Mouse (Mus musculus) kidney, adult 2 months (tissue): Measurements from ENCODE around the gene Trmt61a. TPM values are rescaled to one million over a fixed set of nuclear protein-coding genes. Genes with fewer than 3 reads are reported as not detected.
"Not testable (repeated sequence)": the region's sequence is repeated elsewhere in the genome, so short reads cannot be mapped to it uniquely, and the experiment has no call there.

ENCODE experiments used
- DNase-seq: peaks from one replicate; pipeline ENCODE4 v3.0.0; 2021
- H3K27ac ChIP-seq: fragments of 200-500 bp; 2 replicates; pipeline ENCODE4 v1.5.1; 2012; ENCODE audit warnings: low read depth, low read length, control low read depth, inconsistent platforms; ENCODE audit not compliant: insufficient read depth
- H3K27me3 ChIP-seq: fragments of 200-500 bp; replicated peaks from 2 replicates; pipeline ENCODE4 v1.6.1; 2012; ENCODE audit warnings: mild to moderate bottlenecking, moderate library complexity, low read length, inconsistent platforms; ENCODE audit not compliant: control insufficient read depth, insufficient read depth
- H3K36me3 ChIP-seq: fragments of 200-500 bp; 2 replicates; pipeline ENCODE4 v1.6.1; 2012; ENCODE audit warnings: mild to moderate bottlenecking, moderate library complexity, low read length, inconsistent platforms; ENCODE audit not compliant: control insufficient read depth, insufficient read depth
- H3K4me1 ChIP-seq: fragments of 200-500 bp; 2 replicates; pipeline ENCODE4 v1.6.1; 2011; ENCODE audit warnings: low read length; ENCODE audit not compliant: control insufficient read depth, insufficient read depth
- H3K4me3 ChIP-seq: fragments of 200-500 bp; 2 replicates; pipeline ENCODE4 v1.5.1; 2011; ENCODE audit warnings: mild to moderate bottlenecking, low read depth, low read length, control low read depth; ENCODE audit not compliant: insufficient read depth
- CTCF ChIP-seq: fragments of 200-500 bp; conservative IDR thresholded peaks from 2 replicates; pipeline ENCODE4 v1.5.1; 2011; ENCODE audit warnings: low read depth, mild to moderate bottlenecking, control low read depth, low read length, moderate library complexity, mixed read lengths; ENCODE audit not compliant: insufficient read depth, insufficient read length
- POLR2A ChIP-seq: fragments of 200-500 bp; IDR thresholded peaks from one replicate; pipeline ENCODE4 v1.6.1; 2011; ENCODE audit warnings: low read depth, low read length, control low read depth
- WGBS: fragments of 180-500 bp; shearing (Covaris S2); methylation state at CpG from one replicate; pipeline ENCODE4 v1.1.7; 2018; 5-methylcytosine and 5-hydroxymethylcytosine counted together
- polyA plus RNA-seq: library from polyadenylated mRNA; depleted of rRNA; stranded (reverse); fragments of >200 nt; gene quantifications from 2 replicates; pipeline ENCODE4 v1.2.3, GENCODE M21; 2012

Trmt61a gene
- polyA plus RNA-seq, 1 experiment = 12.4 TPM

GRCm38 (mm10) chr12:111712476-111712875 lies 34.6 kb downstream of the Trmt61a start:
- no peaks in the 10 kb centered on the region for H3K27me3 ChIP-seq
- DNase-seq = no peak
- H3K4me1 ChIP-seq = peaks cover 11% of the 10 kb centered on the region; the same call in 1 of the 2 replicates
- no peak for TF ChIP-seq POLR2A
- peaks cover 2% of the 10 kb centered on the region; the same call in 1 of the 2 replicates for H3K36me3 ChIP-seq
- peak overlapping the region; percentile 62; the same call in 1 of the 2 replicates for H3K27ac ChIP-seq
- H3K4me3 ChIP-seq = peak overlapping the region; percentile 87
- WGBS = under 1% methylated on average over 32 of the region's 33 CpGs

DNA sequence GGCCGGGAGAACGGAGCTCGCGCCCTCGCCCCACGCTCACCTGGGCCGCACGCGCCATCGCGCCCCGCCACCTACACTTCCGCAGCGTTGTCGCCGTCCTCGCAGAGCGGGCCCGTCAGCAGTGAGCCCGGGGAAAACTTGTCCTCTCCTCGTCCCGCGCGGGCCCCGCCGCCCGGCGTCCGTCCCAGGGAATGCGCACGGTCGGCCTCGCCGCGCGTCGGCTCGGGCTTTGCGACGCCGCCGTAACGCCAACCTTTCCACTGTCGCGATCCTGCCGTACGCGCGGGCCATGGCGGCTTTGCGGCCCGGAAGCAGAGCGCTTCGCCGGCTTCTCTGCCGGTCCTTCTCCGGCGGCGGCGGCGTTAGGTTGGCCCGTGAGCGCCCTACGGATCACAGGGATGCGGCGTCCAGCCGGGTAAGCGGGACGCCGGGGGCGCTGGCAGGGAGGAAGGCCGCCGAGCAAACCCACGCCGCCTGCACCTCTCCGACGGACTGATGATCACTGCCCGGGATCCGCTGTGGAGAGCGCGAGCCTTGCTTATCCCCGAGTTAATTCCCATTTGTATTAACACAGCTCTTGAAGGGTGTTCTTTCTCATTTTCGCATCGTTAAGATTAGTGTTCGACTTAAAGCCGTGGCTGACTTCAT lies 35.2 kb downstream of the Trmt61a start, which contains the start of the genes Bag5 and Apopt1:
Gene Bag5, minus strand, starts transcription at position 254 of the 648 bp plus-strand sequence.
Gene Apopt1, plus strand, starts transcription at position 258 of the 648 bp plus-strand sequence.
- DNase-seq = peak; percentile 95
- H3K4me1 ChIP-seq = peaks cover 11% of the 10 kb centered on the region; the same call in 1 of the 2 replicates
- no peaks in the 10 kb centered on the region for H3K27me3 ChIP-seq
- H3K4me3 ChIP-seq = peak within 1 kb of the TSS; percentile 87
- peaks cover 2% of the 10 kb centered on the region; the same call in 1 of the 2 replicates for H3K36me3 ChIP-seq
- peak within 1 kb of the TSS; percentile 62 for H3K27ac ChIP-seq
- WGBS = under 1% methylated on average over 85 of the region's 86 CpGs
- TF ChIP-seq POLR2A (no peak), CTCF (no peak)

DNA sequence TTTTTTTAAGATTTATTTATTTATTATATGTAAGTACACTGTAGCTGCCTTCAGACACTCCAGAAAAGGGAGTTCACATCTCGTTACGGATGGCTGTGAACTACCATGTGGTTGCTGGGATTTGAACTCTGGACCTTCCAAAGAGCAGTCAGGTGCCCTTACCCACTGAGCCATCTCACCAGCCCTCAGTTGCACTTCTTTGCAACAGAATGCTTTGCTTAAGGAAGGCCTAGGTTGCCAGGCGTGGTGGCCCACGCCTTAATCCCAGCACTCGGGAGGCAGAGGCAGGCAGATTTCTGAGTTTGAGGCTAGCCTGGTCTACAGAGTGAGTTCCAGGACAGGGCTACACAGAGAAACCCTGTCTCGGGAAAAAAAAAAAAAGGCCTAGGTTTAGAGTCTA lies 36.0 kb downstream of the Trmt61a start:
- Histone ChIP-seq H3K4me1 (peaks cover 11% of the 10 kb centered on the region; the same call in 1 of the 2 replicates), H3K4me3 (peak overlapping the region; percentile 4; the same call in 1 of the 2 replicates)
- peak; percentile 39 for DNase-seq
- H3K27ac ChIP-seq, H3K36me3 ChIP-seq, H3K27me3 ChIP-seq: not testable (repeated sequence)
- WGBS = 52% methylated on average over 6 of the region's 6 CpGs

GRCm38 (mm10) chr12:111716505-111716904 lies 38.6 kb downstream of the Trmt61a start:
- 97% methylated on average over 7 of the region's 7 CpGs for WGBS
- Histone ChIP-seq H3K4me1 (peaks cover 11% of the 10 kb centered on the region; the same call in 1 of the 2 replicates), H3K36me3 (no peaks in the 10 kb centered on the region), H3K27ac (no peak overlapping the region), H3K4me3 (no peak overlapping the region), H3K27me3 (no peaks in the 10 kb centered on the region)
- no peak for DNase-seq
- TF ChIP-seq POLR2A = no peak
- TF ChIP-seq CTCF = no peak

DNA sequence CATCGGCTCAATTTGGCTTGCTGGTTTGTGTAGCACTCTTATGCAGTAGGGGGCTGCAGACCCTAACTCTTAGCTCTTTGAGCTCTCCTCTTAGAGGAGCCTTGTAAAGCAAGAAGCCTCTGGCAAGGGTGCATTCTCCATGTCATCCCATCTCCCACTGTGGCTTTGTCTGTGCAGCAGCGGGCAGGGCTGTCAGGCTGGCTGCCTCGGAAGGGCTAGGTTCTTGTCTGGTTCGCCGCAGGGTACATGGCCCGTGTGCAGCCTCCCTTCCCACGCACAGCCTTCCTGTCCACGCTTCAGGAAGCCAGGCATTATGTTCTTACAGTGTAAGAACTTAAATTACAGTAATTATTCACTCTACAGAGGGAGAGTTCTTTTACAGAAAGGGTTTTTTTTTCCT lies 40.8 kb downstream of the Trmt61a start:
- TF ChIP-seq POLR2A (no peak), CTCF (no peak)
- Histone ChIP-seq H3K27me3 (no peaks in the 10 kb centered on the region), H3K4me3 (no peak overlapping the region), H3K27ac (no peak overlapping the region), H3K4me1 (peaks cover 5% of the 10 kb centered on the region; the same call in 1 of the 2 replicates), H3K36me3 (peaks cover 2% of the 10 kb centered on the region; the same call in 1 of the 2 replicates)
- DNase-seq = no peak
- 35% methylated on average over 8 of the region's 8 CpGs for WGBS

- Histone ChIP-seq H3K27ac (no peak overlapping the region), H3K4me3 (no peak overlapping the region), H3K4me1 (no peaks in the 10 kb centered on the region), H3K36me3 (peaks cover 2% of the 10 kb centered on the region; the same call in 1 of the 2 replicates), H3K27me3 (no peaks in the 10 kb centered on the region)
- TF ChIP-seq POLR2A (no peak), CTCF (no peak)
- no peak for DNase-seq
- 89% methylated on average over 4 of the region's 4 CpGs for WGBS
Measured at GRCm38 (mm10) chr12:111720222-111720621, 42.3 kb downstream of the Trmt61a start.

DNA sequence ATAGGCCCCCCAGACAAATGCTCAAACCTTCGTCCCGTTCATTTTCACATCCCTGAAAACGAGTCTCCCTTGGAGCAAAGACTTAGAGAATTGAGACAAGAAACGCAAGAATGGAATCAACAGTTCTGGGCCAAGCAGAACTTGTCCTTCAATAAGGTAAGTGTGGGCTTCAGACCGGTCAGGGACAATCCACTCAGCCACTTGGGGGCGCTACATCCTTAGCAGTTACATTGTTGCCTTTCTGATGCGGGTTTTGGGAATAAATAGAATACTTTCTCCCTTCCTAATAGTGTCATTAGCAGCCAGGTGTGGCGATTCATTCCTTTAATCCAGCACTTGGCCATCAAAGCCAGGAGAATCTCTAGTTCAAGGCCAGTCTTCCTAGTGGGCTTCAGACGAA lies 44.7 kb downstream of the Trmt61a start:
- no peaks in the 10 kb centered on the region for H3K27me3 ChIP-seq
- TF ChIP-seq CTCF (peak; percentile 67), POLR2A (no peak)
- no peak overlapping the region for H3K4me3 ChIP-seq
- H3K36me3 ChIP-seq = peaks cover 2% of the 10 kb centered on the region; the same call in 1 of the 2 replicates
- 78% methylated on average over 9 of the region's 9 CpGs for WGBS
- no peaks in the 10 kb centered on the region for H3K4me1 ChIP-seq
- DNase-seq = peak; percentile 24
- no peak overlapping the region for H3K27ac ChIP-seq
